Mouse (Mus musculus): ENCODE results near the gene Eif5b. TPM values are rescaled to one million over a fixed set of nuclear protein-coding genes. Genes with fewer than 3 reads are reported as not detected.
A peak's percentile ranks its signal among the peaks of the same experiment; 100 is the strongest.
"Not testable (repeated sequence)": the region's sequence is repeated elsewhere in the genome, so short reads cannot be mapped to it uniquely, and the experiment has no call there.

Eif5b gene
- polyA plus RNA-seq, 1 experiment from 2014 or later, result 25.7 TPM

DNA sequence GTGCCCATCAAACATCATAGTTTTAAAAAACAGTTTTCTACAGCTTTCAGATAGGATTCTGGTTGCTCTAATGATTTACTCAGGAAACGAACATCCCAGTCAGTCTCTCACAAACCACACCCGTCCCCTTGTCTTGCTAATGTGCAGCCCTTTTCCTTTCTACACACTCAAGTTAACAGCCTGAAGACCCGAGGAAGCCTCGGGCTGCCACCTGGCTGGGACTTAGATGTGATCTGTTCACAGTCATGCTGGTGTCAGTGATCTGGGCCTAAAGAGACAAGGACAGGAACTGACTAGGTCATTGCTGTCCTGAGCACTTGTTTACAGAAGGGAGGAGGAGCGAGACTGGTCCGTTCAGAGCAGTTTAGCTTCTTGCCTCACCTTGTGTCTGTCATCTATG lies 60.6 kb downstream of the Eif5b start:
- no peak overlapping the region for H3K27ac ChIP-seq (ENCODE audit: low read depth)
- DNase-seq (ENCODE audit: low spot score), result no peak
- no peaks in the 10 kb centered on the region for H3K27me3 ChIP-seq (replicated peaks; ENCODE audit: control insufficient read depth, insufficient read depth, low read length)

DNA sequence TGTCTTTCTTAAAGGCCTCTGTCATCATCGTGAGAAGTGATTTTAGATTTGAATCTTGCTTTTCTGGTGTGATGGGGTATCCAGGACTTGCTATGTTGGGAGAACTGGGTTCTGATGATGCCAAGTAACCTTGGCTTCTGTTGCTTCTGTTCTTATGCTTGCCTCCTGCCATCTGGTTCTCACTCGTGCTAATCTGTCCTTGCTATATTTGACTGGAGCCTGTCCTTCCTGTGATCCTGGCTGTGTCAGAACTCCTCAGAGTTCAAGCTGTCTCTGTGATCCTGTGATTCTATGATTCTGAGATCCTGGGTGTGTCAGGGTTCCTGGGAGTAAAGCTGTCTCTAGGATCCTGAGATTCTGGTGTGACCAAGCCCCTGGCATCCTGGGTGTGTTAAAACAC lies 64.3 kb downstream of the Eif5b start:
- not testable (repeated sequence) for H3K4me2 ChIP-seq (ENCODE audit: low read length); H3K9ac ChIP-seq (ENCODE audit: low read length); H3K4me1 ChIP-seq (replicated peaks; ENCODE audit: control insufficient read depth, insufficient read depth, low read length); H3K27me3 ChIP-seq (replicated peaks; ENCODE audit: control insufficient read depth, insufficient read depth, low read length); ATAC-seq (replicated peaks; ENCODE audit: low FRiP score, low TSS enrichment, low read depth); H3K9me3 ChIP-seq (ENCODE audit: control insufficient read depth, low read length); DNase-seq (ENCODE audit: low spot score); H3K4me3 ChIP-seq (ENCODE audit: low read depth, low read length); H3K27ac ChIP-seq (ENCODE audit: low read depth)
- peaks cover 70% of the 10 kb centered on the region for H3K36me3 ChIP-seq (ENCODE audit: control insufficient read depth, insufficient read depth, low read length)
- WGBS, result 94% methylated on average over 2 of the region's 2 CpGs

More for the DNA sequence above, 60.6 kb downstream of the Eif5b start:
- Histone ChIP-seq H3K9ac (ENCODE audit: low read length) (no peak overlapping the region), H3K4me1 (replicated peaks; ENCODE audit: control insufficient read depth, insufficient read depth, low read length) (no peaks in the 10 kb centered on the region), H3K9me3 (ENCODE audit: control insufficient read depth, low read length) (no peaks in the 10 kb centered on the region), H3K4me2 (ENCODE audit: low read length) (no peak overlapping the region), H3K4me3 (ENCODE audit: low read depth, low read length) (no peak overlapping the region), H3K36me3 (ENCODE audit: control insufficient read depth, insufficient read depth, low read length) (peaks cover 82% of the 10 kb centered on the region)
- ATAC-seq (replicated peaks; ENCODE audit: low FRiP score, low TSS enrichment, low read depth), result no peak
- 74% methylated on average over 6 of the region's 6 CpGs for WGBS

DNA sequence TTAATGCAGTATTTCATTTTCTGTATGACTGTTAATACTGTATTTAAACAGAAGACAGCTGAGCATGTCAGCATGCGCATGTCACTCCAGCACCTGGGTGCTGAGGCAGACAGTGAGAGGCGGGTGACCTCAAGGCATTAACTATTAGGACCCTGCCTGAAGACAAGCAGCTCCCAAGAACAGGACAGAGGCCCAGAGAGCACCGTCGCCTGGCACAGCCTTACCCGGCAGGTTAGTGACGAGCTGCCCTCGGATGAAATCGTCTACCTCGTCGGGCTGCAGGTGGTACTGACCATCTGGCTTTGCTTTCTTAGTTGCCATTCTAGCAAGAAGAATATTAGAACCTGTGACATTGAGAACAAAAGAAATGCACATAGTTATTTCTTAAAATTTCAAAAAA lies 69.5 kb downstream of the Eif5b start:
- H3K27me3 ChIP-seq (replicated peaks; ENCODE audit: control insufficient read depth, insufficient read depth, low read length), result no peaks in the 10 kb centered on the region
- H3K4me1 ChIP-seq (replicated peaks; ENCODE audit: control insufficient read depth, insufficient read depth, low read length), result no peaks in the 10 kb centered on the region
- no peak overlapping the region for H3K9ac ChIP-seq (ENCODE audit: low read length)
- H3K4me2 ChIP-seq (ENCODE audit: low read length), result no peak overlapping the region
- peaks cover 68% of the 10 kb centered on the region for H3K36me3 ChIP-seq (ENCODE audit: control insufficient read depth, insufficient read depth, low read length)
- H3K4me3 ChIP-seq (ENCODE audit: low read depth, low read length), result no peak overlapping the region
- WGBS, result 94% methylated on average over 10 of the region's 10 CpGs
- H3K9me3 ChIP-seq (ENCODE audit: control insufficient read depth, low read length), result no peaks in the 10 kb centered on the region
- no peak overlapping the region for H3K27ac ChIP-seq (ENCODE audit: low read depth)
- ATAC-seq (replicated peaks; ENCODE audit: low FRiP score, low TSS enrichment, low read depth) (no peak), DNase-seq (ENCODE audit: low spot score) (no peak)

DNA sequence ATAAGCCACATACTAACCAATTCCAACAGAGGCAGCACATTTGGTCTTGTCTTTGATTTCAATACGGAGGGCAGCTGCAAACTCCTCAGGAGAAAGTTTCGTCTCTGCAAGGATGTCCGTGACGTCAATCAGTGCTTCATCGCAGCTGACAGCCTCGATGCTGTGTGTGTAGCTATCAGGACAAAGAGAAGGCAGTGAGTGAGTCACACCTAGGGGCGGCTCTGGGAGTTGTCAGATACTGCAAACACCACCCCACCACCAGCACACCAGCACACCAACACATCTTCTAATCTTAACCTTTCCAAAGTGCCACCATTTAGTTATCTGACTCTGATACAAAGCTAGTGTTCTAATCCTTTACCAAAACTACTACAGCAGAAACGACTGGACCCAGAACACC lies 73.5 kb downstream of the Eif5b start:
- 75% methylated on average over 8 of the region's 8 CpGs for WGBS
- peaks cover 69% of the 10 kb centered on the region for H3K36me3 ChIP-seq (ENCODE audit: control insufficient read depth, insufficient read depth, low read length)
- ATAC-seq (replicated peaks; ENCODE audit: low FRiP score, low TSS enrichment, low read depth), result no peak

DNA sequence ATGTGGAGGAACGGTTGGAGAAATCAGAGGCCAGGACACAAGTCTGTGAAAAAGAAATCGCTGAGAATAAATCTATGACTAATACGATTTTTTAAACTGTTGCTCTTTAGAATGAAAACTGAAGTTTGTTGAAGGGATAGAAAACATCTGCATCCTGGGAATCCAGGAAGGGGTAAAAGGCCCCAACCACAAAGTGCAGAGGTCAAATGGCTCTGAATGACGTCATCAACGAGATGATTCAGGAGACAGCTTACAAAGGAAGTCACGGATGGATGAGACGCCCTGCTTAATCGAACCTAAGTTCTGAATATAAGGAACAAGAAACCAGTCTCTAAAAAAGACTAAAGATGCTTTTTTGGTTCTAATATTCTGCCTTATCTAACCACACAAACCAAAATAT lies 83.5 kb downstream of the Eif5b start:
- WGBS, result 76% methylated on average over 8 of the region's 8 CpGs

More for the DNA sequence above, 73.5 kb downstream of the Eif5b start:
- no peak overlapping the region for H3K4me3 ChIP-seq (ENCODE audit: low read depth, low read length)
- H3K4me2 ChIP-seq (ENCODE audit: low read length), result no peak overlapping the region
- no peak overlapping the region for H3K9ac ChIP-seq (ENCODE audit: low read length)
- no peak overlapping the region for H3K27ac ChIP-seq (ENCODE audit: low read depth)
- H3K27me3 ChIP-seq (replicated peaks; ENCODE audit: control insufficient read depth, insufficient read depth, low read length), result no peaks in the 10 kb centered on the region
- no peaks in the 10 kb centered on the region for H3K9me3 ChIP-seq (ENCODE audit: control insufficient read depth, low read length)
- no peaks in the 10 kb centered on the region for H3K4me1 ChIP-seq (replicated peaks; ENCODE audit: control insufficient read depth, insufficient read depth, low read length)
- DNase-seq (ENCODE audit: low spot score), result no peak

DNA sequence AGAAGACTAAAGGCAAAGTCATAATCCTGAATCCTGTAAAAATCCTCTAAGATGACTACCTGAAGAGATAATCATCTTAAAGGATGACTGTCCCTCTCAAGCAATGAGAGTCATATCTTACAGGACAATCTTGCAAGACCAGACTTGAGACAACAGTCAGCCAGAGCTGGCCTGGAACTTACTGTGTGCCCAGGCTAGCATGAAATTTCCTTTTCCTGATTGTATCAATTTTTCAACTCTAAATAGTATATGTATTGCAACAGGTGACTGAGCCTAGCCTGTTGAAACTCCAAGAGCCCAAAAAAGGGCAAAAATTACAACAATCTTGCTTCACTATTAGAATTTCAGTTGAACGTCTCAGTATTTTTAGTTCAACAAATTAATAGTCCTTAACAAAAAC lies 105.4 kb downstream of the Eif5b start:
- H3K4me3 ChIP-seq (ENCODE audit: low read depth, low read length), result no peak overlapping the region
- H3K9ac ChIP-seq (ENCODE audit: low read length), result no peak overlapping the region
- H3K4me2 ChIP-seq (ENCODE audit: low read length), result no peak overlapping the region
- H3K9me3 ChIP-seq (ENCODE audit: control insufficient read depth, low read length), result no peaks in the 10 kb centered on the region
- no peaks in the 10 kb centered on the region for H3K4me1 ChIP-seq (replicated peaks; ENCODE audit: control insufficient read depth, insufficient read depth, low read length)
- 48% methylated on average over 1 of the region's 1 CpGs for WGBS
- DNase-seq (ENCODE audit: low spot score) (no peak), ATAC-seq (replicated peaks; ENCODE audit: low FRiP score, low TSS enrichment, low read depth) (no peak)
- H3K27me3 ChIP-seq (replicated peaks; ENCODE audit: control insufficient read depth, insufficient read depth, low read length), result no peaks in the 10 kb centered on the region
- H3K27ac ChIP-seq (ENCODE audit: low read depth), result no peak overlapping the region
- peaks cover 27% of the 10 kb centered on the region for H3K36me3 ChIP-seq (ENCODE audit: control insufficient read depth, insufficient read depth, low read length)

More for the DNA sequence above, 83.5 kb downstream of the Eif5b start:
- no peaks in the 10 kb centered on the region for H3K27me3 ChIP-seq (replicated peaks; ENCODE audit: control insufficient read depth, insufficient read depth, low read length)
- H3K36me3 ChIP-seq (ENCODE audit: control insufficient read depth, insufficient read depth, low read length), result peaks cover 58% of the 10 kb centered on the region
- H3K9ac ChIP-seq (ENCODE audit: low read length), result no peak overlapping the region
- no peak overlapping the region for H3K27ac ChIP-seq (ENCODE audit: low read depth)
- ATAC-seq (replicated peaks; ENCODE audit: low FRiP score, low TSS enrichment, low read depth), result no peak
- no peaks in the 10 kb centered on the region for H3K4me1 ChIP-seq (replicated peaks; ENCODE audit: control insufficient read depth, insufficient read depth, low read length)
- H3K4me2 ChIP-seq (ENCODE audit: low read length), result no peak overlapping the region
- no peaks in the 10 kb centered on the region for H3K9me3 ChIP-seq (ENCODE audit: control insufficient read depth, low read length)
- no peak overlapping the region for H3K4me3 ChIP-seq (ENCODE audit: low read depth, low read length)
- DNase-seq (ENCODE audit: low spot score), result no peak

DNA sequence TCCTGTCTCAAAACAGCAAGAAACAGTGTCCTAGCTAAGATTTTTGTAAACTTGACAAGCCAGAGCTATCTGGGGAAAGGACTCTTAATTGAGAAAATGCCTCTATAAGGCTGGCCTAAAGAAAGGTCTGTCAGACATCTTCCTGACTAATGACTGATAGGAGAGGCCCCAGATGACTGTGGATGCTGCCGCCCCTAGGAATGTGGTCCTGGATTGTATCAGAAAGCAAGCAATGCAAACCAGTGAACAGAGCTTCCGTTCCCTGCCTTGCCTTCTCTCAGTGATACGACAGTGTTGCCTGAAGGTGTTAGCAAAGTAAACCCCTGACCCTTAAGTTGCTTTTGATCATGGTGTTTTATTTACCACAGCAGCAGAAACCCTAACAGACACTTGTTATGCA lies 106.0 kb downstream of the Eif5b start:
- Histone ChIP-seq H3K4me1 (replicated peaks; ENCODE audit: control insufficient read depth, insufficient read depth, low read length) (no peaks in the 10 kb centered on the region), H3K9me3 (ENCODE audit: control insufficient read depth, low read length) (no peaks in the 10 kb centered on the region), H3K9ac (ENCODE audit: low read length) (no peak overlapping the region), H3K27me3 (replicated peaks; ENCODE audit: control insufficient read depth, insufficient read depth, low read length) (no peaks in the 10 kb centered on the region), H3K27ac (ENCODE audit: low read depth) (peak overlapping the region; percentile 11; the same call in 1 of the 2 replicates), H3K36me3 (ENCODE audit: control insufficient read depth, insufficient read depth, low read length) (peaks cover 21% of the 10 kb centered on the region), H3K4me2 (ENCODE audit: low read length) (no peak overlapping the region), H3K4me3 (ENCODE audit: low read depth, low read length) (no peak overlapping the region)
- DNase-seq (ENCODE audit: low spot score) (no peak), ATAC-seq (replicated peaks; ENCODE audit: low FRiP score, low TSS enrichment, low read depth) (no peak)
- 12% methylated on average over 3 of the region's 3 CpGs for WGBS

Other genes with a start within 250 kb of the Eif5b start
- gene Tsga10, start 131.6 kb upstream of the Eif5b start, polyA plus RNA-seq (2014; fragmentation: Nextera tagmentation; extraction: Ambion mirVana), result 4.9 and 5.2 TPM in 2 replicates
- 9.0 and 9.6 TPM in 2 replicates for gene Lipt1, start 126.3 kb upstream of the Eif5b start, polyA plus RNA-seq (2014; fragmentation: Nextera tagmentation; extraction: Ambion mirVana)
- 29.1 and 30.6 TPM in 2 replicates for gene Mitd1, start 107.6 kb upstream of the Eif5b start, polyA plus RNA-seq (2014; fragmentation: Nextera tagmentation; extraction: Ambion mirVana)
- 269 and 295 TPM in 2 replicates for gene Mrpl30, start 107.5 kb upstream of the Eif5b start, polyA plus RNA-seq (2014; fragmentation: Nextera tagmentation; extraction: Ambion mirVana)
- not detected in 2 replicates for gene Lyg2, start 81.5 kb upstream of the Eif5b start, polyA plus RNA-seq (2014; fragmentation: Nextera tagmentation; extraction: Ambion mirVana)
- not detected in 2 replicates for gene Lyg1, start 40.3 kb upstream of the Eif5b start, polyA plus RNA-seq (2014; fragmentation: Nextera tagmentation; extraction: Ambion mirVana)
- gene Txndc9, start 117 bp upstream of the Eif5b start, polyA plus RNA-seq (2014; fragmentation: Nextera tagmentation; extraction: Ambion mirVana), result 135 and 138 TPM in 2 replicates
- 25.9 and 27.9 TPM in 2 replicates for gene Rev1, start 131.8 kb downstream of the Eif5b start, polyA plus RNA-seq (2014; fragmentation: Nextera tagmentation; extraction: Ambion mirVana)